Mouse (Mus musculus): ENCODE data around the gene Sec23ip.

DNA sequence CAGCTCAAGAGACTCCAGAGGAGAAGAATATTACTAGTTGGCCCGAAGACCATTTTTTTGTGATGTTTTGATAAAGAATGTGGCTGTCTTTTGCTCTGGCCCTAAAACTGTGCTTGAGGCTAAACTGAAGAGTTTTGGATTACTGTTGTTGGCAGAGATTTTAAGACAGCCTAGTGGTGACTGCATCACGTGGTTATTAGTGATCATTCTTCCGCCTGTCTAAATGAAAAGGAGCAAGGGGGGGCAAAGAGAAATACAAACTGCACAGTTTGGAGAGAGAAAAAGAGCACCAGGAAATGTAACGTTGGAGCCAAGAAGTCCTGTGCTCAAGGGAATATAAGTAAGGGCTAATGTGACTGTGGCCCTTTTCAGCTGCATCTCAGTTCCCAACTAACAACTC is 48.7 kb downstream of the Sec23ip start:
- TF ChIP-seq CTCF (IDR thresholded peaks at IDR 0.05) (no peak), POLR2A (IDR thresholded peaks at IDR 0.05; ENCODE audit: insufficient read depth, low read depth, low read length) (no peak), EP300 (IDR thresholded peaks at IDR 0.05; ENCODE audit: insufficient read depth, low read depth, low read length) (no peak)

Data from heart, adult 2 months (tissue).